Mouse (Mus musculus): ENCODE measurements around the gene Sugct.

- TF ChIP-seq CTCF (IDR thresholded peaks at IDR 0.05; ENCODE audit: extremely low read depth, insufficient read depth, insufficient read length, insufficient replicate concordance) (no peak), POLR2A (IDR thresholded peaks at IDR 0.05; ENCODE audit: low read depth, low read length) (no peak)
Observed at GRCm38 (mm10) chr13:17030761-17031160, 664.6 kb downstream of the Sugct start.

All from spleen, adult 2 months (tissue).